ENCODE assay signal across 8 mouse cellular contexts in genomic region chr7:12422245-12422849, GRCm38 (mm10). TPM values are rescaled to one million over a fixed set of nuclear protein-coding genes. Genes with fewer than 3 reads are reported as not detected.
A peak's percentile ranks its signal among the peaks of the same experiment; 100 is the strongest.
DNase-seq lines count a peak whose midpoint lies in the region; ATAC-seq and TF ChIP-seq lines count a peak whose summit lies in the region.

Gene Zfp551, minus strand, starts transcription at chr7:12422751.

- H3K4me3 ChIP-seq in cortical plate, adult 2 months (ENCODE audit: insufficient read depth, low read length): peak within 1 kb of the TSS; percentile 90

- DNase-seq in adrenal gland, adult (ENCODE audit: inconsistent age in 2 of 2, low spot score in 1 of 2): peak; percentile 73 to 91
- peak; percentile 60 for DNase-seq in gastrocnemius, postnatal 14 days
- DNase-seq in induced T-regulatory cell, adult 2 months (ENCODE audit: low read depth): peak; percentile 39
- peak; percentile 33 to 49 for DNase-seq in left cerebral cortex, adult 8-10 months (ENCODE audit: low spot score in 2 of 2)
- DNase-seq in right cerebral cortex, postnatal 10 days (ENCODE audit: low spot score in 2 of 2): peak; percentile 65 to 67
- DNase-seq in urinary bladder, postnatal 4 days (ENCODE audit: low spot score in 2 of 2): peak; percentile 33 to 66

- peak within 1 kb of the TSS; percentile 39 for H3K27ac ChIP-seq in cortical plate, adult 2 months (ENCODE audit: insufficient read depth, low read length)

- H3K4me1 ChIP-seq in cortical plate, adult 2 months (ENCODE audit: control insufficient read depth, insufficient read depth, low read length): no peaks in the 10 kb centered on the region; the same call in 1 of the 2 replicates

- no peak for TF ChIP-seq CTCF in cortical plate, adult 2 months (IDR thresholded peaks at IDR 0.05; ENCODE audit: extremely low read depth, insufficient read depth, low read length)

- no peak for TF ChIP-seq POLR2A in cortical plate, adult 2 months (IDR thresholded peaks at IDR 0.05; ENCODE audit: extremely low read depth, insufficient read depth, low read length)

- intact Hi-C loops in gastrocnemius, postnatal 14 days (cut with DNase I; ENCODE audit: low total_unique reads): no loop called here

- peak; percentile 94 for ATAC-seq in megakaryocyte, adult 5-6 weeks (ENCODE audit: poor library complexity, severe bottlenecking)

RNA-seq across cellular contexts. Expression of gene Zfp551, which starts in this region (rescaled TPM):
- 3.0 and 3.2 TPM in 2 replicates for polyA plus RNA-seq in cortical plate, adult 2 months (2012; rRNA removed)
- total RNA-seq in gastrocnemius, postnatal 14 days (2021): 1 to 10 TPM; 1.6 to 2.0 TPM
- total RNA-seq in left cerebral cortex, adult 8-10 months (2022): 10 to 100 TPM in 2 of 4 experiments, 1 to 10 TPM in 2; 8.3 to 10.3 (median 9.9) TPM
- total RNA-seq in megakaryocyte, adult 5-6 weeks (2015): not detected in 2 replicates
- total RNA-seq in megakaryocyte, adult 5-6 weeks (2017): 0.07 and 0.41 TPM in 2 replicates

Comparison
In these comparisons a context has a peak if more than half of its experiments do, and no peak if none do; other contexts are left out.
1. Peak in every context shown above with its lines: DNase-seq, ATAC-seq, H3K4me3 ChIP-seq and H3K27ac ChIP-seq.
2. Peak in ATAC-seq in megakaryocyte, adult 5-6 weeks; RNA of the gene not detected or under 1 TPM.